Mouse (Mus musculus): ENCODE measurements around the gene Luc7l2. TPM values are rescaled to one million over a fixed set of nuclear protein-coding genes. Genes with fewer than 3 reads are reported as not detected.

The Luc7l2 gene
- polyA plus RNA-seq (2012; rRNA removed; ENCODE audit: low replicate concordance), result 24.4 and 30.4 TPM in 2 replicates

DNA sequence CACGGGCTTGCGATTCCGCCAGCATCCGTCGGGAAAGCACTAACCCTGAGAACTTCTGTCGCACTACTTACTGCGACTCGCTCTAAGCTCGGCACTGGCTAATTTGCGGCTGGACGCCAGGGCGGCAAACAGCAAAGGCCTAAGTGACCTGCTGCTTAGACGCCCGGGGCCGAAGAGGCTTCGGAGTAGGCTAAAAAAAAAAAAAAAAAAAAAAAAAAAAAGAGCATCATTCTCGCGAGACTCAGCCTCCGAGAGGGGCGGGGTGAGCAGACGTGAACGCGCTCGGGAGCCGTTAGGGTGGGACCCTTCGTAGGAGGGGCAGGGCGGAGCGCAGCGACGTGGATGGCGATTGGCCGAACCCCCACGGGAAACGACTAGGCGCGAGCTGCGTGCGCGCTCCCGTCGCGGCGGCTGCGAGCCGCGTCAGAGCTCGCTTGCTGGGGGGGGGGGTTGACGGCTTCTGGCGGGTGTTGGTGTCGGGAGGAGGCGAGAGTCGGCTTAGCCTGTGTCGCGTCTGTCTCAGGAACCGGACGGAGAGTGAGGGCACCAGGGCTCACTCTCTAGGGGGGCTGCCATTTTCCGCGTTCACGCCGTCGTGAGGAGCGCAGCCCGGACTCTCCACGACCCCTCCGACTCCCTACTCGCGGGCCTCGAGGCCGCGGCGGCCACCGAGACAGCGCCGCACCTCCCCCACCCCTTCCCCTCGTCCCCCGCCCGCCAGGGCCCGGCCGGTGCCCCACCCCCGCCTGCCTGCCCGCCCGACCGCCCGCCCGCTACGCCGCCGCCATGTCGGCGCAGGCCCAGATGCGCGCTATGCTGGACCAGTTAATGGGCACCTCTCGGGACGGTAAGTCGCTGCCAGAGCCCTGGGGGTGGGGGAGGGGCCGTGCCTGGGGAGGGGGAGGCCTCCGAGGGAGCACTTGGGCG, at the start of gene Luc7l2:
Gene Luc7l2, plus strand, starts transcription at position 273 of the 927 bp plus-strand sequence.

DNA sequence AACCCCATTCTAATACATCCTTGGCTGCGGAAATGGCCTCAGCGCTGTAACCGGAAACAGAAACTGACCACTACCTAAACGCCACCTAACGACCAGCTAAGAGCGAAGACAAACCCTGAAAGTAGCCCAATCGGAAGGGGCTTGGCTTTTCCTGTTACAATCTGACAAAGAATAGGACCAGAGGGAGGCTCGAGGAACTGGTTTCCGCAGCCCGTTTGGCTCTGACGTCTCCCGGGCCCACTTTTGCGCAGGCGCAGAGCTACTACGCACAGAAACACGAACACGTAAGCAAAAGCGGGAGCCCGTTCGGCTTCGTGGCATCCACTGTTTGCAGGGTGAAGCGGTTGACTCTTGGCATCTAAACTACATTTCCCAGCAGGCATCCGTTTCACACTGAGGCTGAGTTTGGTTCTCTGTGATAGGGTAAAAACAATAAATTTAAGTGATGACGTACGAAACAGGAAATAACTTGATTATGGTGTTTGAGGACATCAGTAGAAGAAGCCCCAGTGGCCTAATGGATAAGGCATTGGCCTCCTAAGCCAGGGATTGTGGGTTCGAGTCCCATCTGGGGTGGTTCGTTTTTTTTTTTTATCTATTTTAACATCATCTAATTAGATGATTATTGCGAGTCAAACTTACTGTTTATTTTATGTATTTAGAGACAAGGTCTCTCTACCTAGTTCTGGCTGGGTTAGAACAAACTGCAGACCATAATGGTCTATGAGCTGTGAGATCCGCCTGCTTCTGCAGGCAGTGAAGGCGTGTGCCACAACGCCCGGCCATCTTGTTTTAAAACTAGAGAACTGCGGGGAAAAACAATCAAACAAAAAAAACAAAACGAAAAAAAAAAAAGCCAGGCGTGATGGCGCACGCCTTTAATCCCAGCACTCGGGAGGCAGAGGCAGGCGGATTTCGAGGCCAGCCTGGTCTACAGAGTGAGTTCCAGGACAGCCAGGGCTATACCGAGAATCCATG, 17.4 kb upstream of the Luc7l2 start, which contains the start of gene Fmc1:
Gene Fmc1, plus strand, starts transcription at position 75 of the 978 bp plus-strand sequence.

GRCm38 (mm10) chr6:38636852-38637618, 85.9 kb downstream of the Luc7l2 start, which contains the start of gene Klrg2:
TSS of gene Klrg2 (minus strand) at chr6:38637242.

Other genes starting within 250 kb of the Luc7l2 start
- gene Zc3hav1, start 196.7 kb upstream of the Luc7l2 start, polyA plus RNA-seq (2012; rRNA removed; ENCODE audit: low replicate concordance), result 18.8 and 34.7 TPM in 2 replicates
- 0.44 and 2.6 TPM in 2 replicates for gene Ttc26, start 169.9 kb upstream of the Luc7l2 start, polyA plus RNA-seq (2012; rRNA removed; ENCODE audit: low replicate concordance)
- gene Ubn2, start 117.4 kb upstream of the Luc7l2 start, polyA plus RNA-seq (2012; rRNA removed; ENCODE audit: low replicate concordance), result 5.8 and 12.3 TPM in 2 replicates
- gene Fmc1, start 17.8 kb upstream of the Luc7l2 start, polyA plus RNA-seq (2012; rRNA removed; ENCODE audit: low replicate concordance), result 167 and 239 TPM in 2 replicates
- gene Klrg2, start 85.9 kb downstream of the Luc7l2 start, polyA plus RNA-seq (2012; rRNA removed; ENCODE audit: low replicate concordance), result 0.53 and 0.66 TPM in 2 replicates
- 0.62 and 1.2 TPM in 2 replicates for gene Clec2l, start 111.7 kb downstream of the Luc7l2 start, polyA plus RNA-seq (2012; rRNA removed; ENCODE audit: low replicate concordance)

All from subcutaneous adipose tissue, adult 2 months (tissue).